Mouse (Mus musculus): ENCODE data around the gene Fermt2.

Gene Fermt2

GRCm38 (mm10) chr14:45464036-45465035 lies 65.6 kb downstream of the Fermt2 start:
- DNase-seq (ENCODE audit: low read depth, low spot score) = no peak

GRCm38 (mm10) chr14:45463599-45463998 lies 66.3 kb downstream of the Fermt2 start:
- no peak for DNase-seq (ENCODE audit: low read depth, low spot score)

- DNase-seq (ENCODE audit: low read depth, low spot score) = no peak
Measured at GRCm38 (mm10) chr14:45462875-45463475, 66.9 kb downstream of the Fermt2 start.

- peak; percentile 37 for DNase-seq (ENCODE audit: low read depth, low spot score)
Measured at GRCm38 (mm10) chr14:45462374-45462773, 67.5 kb downstream of the Fermt2 start.

GRCm38 (mm10) chr14:45461945-45462344 lies 68.0 kb downstream of the Fermt2 start:
- no peak for DNase-seq (ENCODE audit: low read depth, low spot score)

GRCm38 (mm10) chr14:45460491-45460890 lies 69.4 kb downstream of the Fermt2 start:
- no peak for DNase-seq (ENCODE audit: low read depth, low spot score)

GRCm38 (mm10) chr14:45459877-45460276 lies 70.0 kb downstream of the Fermt2 start:
- no peak for DNase-seq (ENCODE audit: low read depth, low spot score)

GRCm38 (mm10) chr14:45457003-45457402 lies 72.9 kb downstream of the Fermt2 start:
- no peak for DNase-seq (ENCODE audit: low read depth, low spot score)

GRCm38 (mm10) chr14:45456502-45456846 lies 73.4 kb downstream of the Fermt2 start:
- DNase-seq (ENCODE audit: low read depth, low spot score) = peak; percentile 29

- no peak for DNase-seq (ENCODE audit: low read depth, low spot score)
Measured at GRCm38 (mm10) chr14:45455651-45456501, 74.0 kb downstream of the Fermt2 start.

- DNase-seq (ENCODE audit: low read depth, low spot score) = no peak
Measured at GRCm38 (mm10) chr14:45453538-45454233, 76.2 kb downstream of the Fermt2 start.

GRCm38 (mm10) chr14:45452861-45453512 lies 76.9 kb downstream of the Fermt2 start:
- no peak for DNase-seq (ENCODE audit: low read depth, low spot score)

- DNase-seq (ENCODE audit: low read depth, low spot score) = no peak
Measured at GRCm38 (mm10) chr14:45452148-45452547, 77.8 kb downstream of the Fermt2 start.

GRCm38 (mm10) chr14:45451090-45451489 lies 78.8 kb downstream of the Fermt2 start:
- DNase-seq (ENCODE audit: low read depth, low spot score) = no peak

GRCm38 (mm10) chr14:45446777-45447176 lies 83.1 kb downstream of the Fermt2 start:
- no peak for DNase-seq (ENCODE audit: low read depth, low spot score)

- no peak for DNase-seq (ENCODE audit: low read depth, low spot score)
Measured at GRCm38 (mm10) chr14:45445445-45445844, 84.5 kb downstream of the Fermt2 start.

- DNase-seq (ENCODE audit: low read depth, low spot score) = no peak
Measured at GRCm38 (mm10) chr14:45444870-45445269, 85.0 kb downstream of the Fermt2 start.

- DNase-seq (ENCODE audit: low read depth, low spot score) = no peak
Measured at GRCm38 (mm10) chr14:45442781-45443560, 86.9 kb downstream of the Fermt2 start.

- DNase-seq (ENCODE audit: low read depth, low spot score) = no peak
Measured at GRCm38 (mm10) chr14:45441291-45441690, 88.6 kb downstream of the Fermt2 start.

- no peak for DNase-seq (ENCODE audit: low read depth, low spot score)
Measured at GRCm38 (mm10) chr14:45439387-45439786, 90.5 kb downstream of the Fermt2 start.

Data from retina, postnatal 7 days (tissue).